Mouse (Mus musculus) forebrain, postnatal 0 days (tissue): Measurements from ENCODE around the gene Cmc1. TPM values are rescaled to one million over a fixed set of nuclear protein-coding genes. Genes with fewer than 3 reads are reported as not detected.

Experiments used
- ATAC-seq: fragments of 200-750 bp; cut with Nextera tagmentation; 2 replicates; pipeline ENCODE4 v1.8.0; 2017; ENCODE audit warnings: mild to moderate bottlenecking, moderate library complexity
- DNase-seq: peaks from one replicate; pipeline ENCODE4 v3.0.0-alpha.2; 2015
- H3K27ac ChIP-seq: fragments of 300-500 bp; sonication (generic); 2 replicates; pipeline ENCODE4 v1.5.1; 2014; ENCODE audit warnings: low read depth, mild to moderate bottlenecking, antibody characterized with exemption, low read length, moderate library complexity, mixed read lengths
- H3K27me3 ChIP-seq: fragments of 300-500 bp; sonication (generic); 2 replicates; pipeline ENCODE4 v1.6.1; 2014; ENCODE audit warnings: mild to moderate bottlenecking, low read length, mixed read lengths; ENCODE audit not compliant: insufficient read depth
- H3K36me3 ChIP-seq: fragments of 300-500 bp; sonication (generic); 2 replicates; pipeline ENCODE4 v1.6.1; 2014; ENCODE audit warnings: mild to moderate bottlenecking, moderate library complexity; ENCODE audit not compliant: insufficient read depth
- H3K4me1 ChIP-seq: fragments of 300-500 bp; sonication (generic); 2 replicates; pipeline ENCODE4 v1.6.1; 2014; ENCODE audit warnings: antibody characterized with exemption; ENCODE audit not compliant: insufficient read depth
- H3K4me2 ChIP-seq: fragments of 300-500 bp; sonication (generic); 2 replicates; pipeline ENCODE4 v1.6.1; 2014; ENCODE audit warnings: low read depth, mild to moderate bottlenecking, moderate library complexity
- H3K4me3 ChIP-seq: fragments of 300-500 bp; sonication (generic); 2 replicates; pipeline ENCODE4 v1.5.1; 2014; ENCODE audit warnings: low read depth, low read length, mixed read lengths
- H3K9ac ChIP-seq: fragments of 300-500 bp; sonication (generic); 2 replicates; pipeline ENCODE4 v1.6.1; 2014; ENCODE audit warnings: mild to moderate bottlenecking
- H3K9me3 ChIP-seq: fragments of 300-500 bp; sonication (generic); 2 replicates; pipeline ENCODE4 v1.6.1; 2016; ENCODE audit warnings: low read length
- CTCF ChIP-seq: sonication (generic); IDR thresholded peaks from 2 replicates; pipeline ENCODE4 v1.5.1; 2016; ENCODE audit warnings: antibody characterized with exemption, control low read depth, low read depth
- WGBS: fragments of 180-500 bp; shearing (Covaris S2); extraction: QIAGEN DNeasy Blood & Tissue Kit; methylation state at CpG from one replicate; pipeline ENCODE4 v1.1.7; 2014; 5-methylcytosine and 5-hydroxymethylcytosine counted together
- polyA plus RNA-seq: library from polyadenylated mRNA; unstranded; fragments of >200 nt; fragmentation: Nextera tagmentation; extraction: Ambion mirVana; gene quantifications from 2 replicates; pipeline ENCODE4 v1.2.1, GENCODE M21; 2015
- total RNA-seq: library from RNA; depleted of rRNA; stranded (reverse); fragments of >200 nt; gene quantifications from 2 replicates; pipeline ENCODE4 v1.2.3, GENCODE M21; 2014

Cmc1 gene
- total and polyA plus RNA-seq, 2 experiments from 2014 or later = 8.5 to 46.0 TPM

GRCm38 (mm10) chr9:118186776-118187175 lies 36.8 kb upstream of the Cmc1 start:
- ATAC-seq (no peak), DNase-seq (no peak)
- Histone ChIP-seq H3K4me2 (peak overlapping the region; percentile 4; the same call in 1 of the 2 replicates), H3K4me3 (no peak overlapping the region), H3K9me3 (no peaks in the 10 kb centered on the region), H3K4me1 (no peaks in the 10 kb centered on the region), H3K9ac (no peak overlapping the region), H3K27ac (no peak overlapping the region), H3K27me3 (no peaks in the 10 kb centered on the region), H3K36me3 (no peaks in the 10 kb centered on the region)
- TF ChIP-seq CTCF = no peak
- 25% methylated on average over 10 of the region's 10 CpGs for WGBS

GRCm38 (mm10) chr9:118179136-118180025 lies 29.4 kb upstream of the Cmc1 start:
- Histone ChIP-seq H3K27ac (no peak overlapping the region), H3K9ac (no peak overlapping the region), H3K27me3 (no peaks in the 10 kb centered on the region), H3K36me3 (no peaks in the 10 kb centered on the region), H3K4me2 (no peak overlapping the region), H3K9me3 (no peaks in the 10 kb centered on the region), H3K4me3 (no peak overlapping the region), H3K4me1 (no peaks in the 10 kb centered on the region)
- no peak for DNase-seq
- TF ChIP-seq CTCF = no peak
- ATAC-seq = no peak
- 70% methylated on average over 18 of the region's 18 CpGs for WGBS

- H3K4me1 ChIP-seq = no peaks in the 10 kb centered on the region
- no peaks in the 10 kb centered on the region for H3K9me3 ChIP-seq
- no peaks in the 10 kb centered on the region for H3K36me3 ChIP-seq
- no peaks in the 10 kb centered on the region for H3K27me3 ChIP-seq
- ATAC-seq (no peak), DNase-seq (no peak)
- H3K4me3 ChIP-seq = no peak overlapping the region
- H3K9ac ChIP-seq = no peak overlapping the region
- WGBS = 98% methylated on average over 3 of the region's 3 CpGs
- TF ChIP-seq CTCF = no peak
- no peak overlapping the region for H3K4me2 ChIP-seq
- no peak overlapping the region for H3K27ac ChIP-seq
Observed at GRCm38 (mm10) chr9:118176687-118177086, 26.7 kb upstream of the Cmc1 start.

GRCm38 (mm10) chr9:118175411-118175810 lies 25.4 kb upstream of the Cmc1 start:
- DNase-seq = no peak
- no peaks in the 10 kb centered on the region for H3K9me3 ChIP-seq

GRCm38 (mm10) chr9:118173086-118173485 lies 23.1 kb upstream of the Cmc1 start:
- DNase-seq (no peak), ATAC-seq (no peak)
- H3K4me1 ChIP-seq = no peaks in the 10 kb centered on the region
- no peak overlapping the region for H3K4me2 ChIP-seq
- H3K4me3 ChIP-seq = no peak overlapping the region
- no peak overlapping the region for H3K27ac ChIP-seq
- H3K9me3 ChIP-seq = no peaks in the 10 kb centered on the region
- no peak for TF ChIP-seq CTCF
- no peaks in the 10 kb centered on the region for H3K36me3 ChIP-seq
- no peaks in the 10 kb centered on the region for H3K27me3 ChIP-seq
- no peak overlapping the region for H3K9ac ChIP-seq
- 91% methylated on average over 4 of the region's 4 CpGs for WGBS

More at GRCm38 (mm10) chr9:118175411-118175810, 25.4 kb upstream of the Cmc1 start:
- 86% methylated on average over 4 of the region's 4 CpGs for WGBS
- no peak for ATAC-seq
- no peaks in the 10 kb centered on the region for H3K4me1 ChIP-seq
- no peak for TF ChIP-seq CTCF
- no peak overlapping the region for H3K9ac ChIP-seq
- H3K4me3 ChIP-seq = no peak overlapping the region
- no peaks in the 10 kb centered on the region for H3K27me3 ChIP-seq
- H3K4me2 ChIP-seq = no peak overlapping the region
- no peak overlapping the region for H3K27ac ChIP-seq
- H3K36me3 ChIP-seq = no peaks in the 10 kb centered on the region

GRCm38 (mm10) chr9:118168544-118168943 lies 18.6 kb upstream of the Cmc1 start:
- 46% methylated on average over 5 of the region's 5 CpGs for WGBS
- DNase-seq = no peak
- peak; percentile 50 for TF ChIP-seq CTCF
- Histone ChIP-seq H3K36me3 (no peaks in the 10 kb centered on the region), H3K27me3 (no peaks in the 10 kb centered on the region), H3K9ac (no peak overlapping the region), H3K27ac (no peak overlapping the region), H3K9me3 (no peaks in the 10 kb centered on the region), H3K4me3 (no peak overlapping the region), H3K4me2 (no peak overlapping the region), H3K4me1 (no peaks in the 10 kb centered on the region)
- no peak for ATAC-seq

- Histone ChIP-seq H3K27ac (no peak overlapping the region), H3K9me3 (no peaks in the 10 kb centered on the region), H3K4me2 (no peak overlapping the region), H3K4me1 (no peaks in the 10 kb centered on the region), H3K9ac (no peak overlapping the region), H3K36me3 (no peaks in the 10 kb centered on the region), H3K4me3 (no peak overlapping the region), H3K27me3 (no peaks in the 10 kb centered on the region)
- TF ChIP-seq CTCF = no peak
- 67% methylated on average over 6 of the region's 6 CpGs for WGBS
- no peak for ATAC-seq
- no peak for DNase-seq
Observed at GRCm38 (mm10) chr9:118167606-118168005, 17.6 kb upstream of the Cmc1 start.
